Mouse (Mus musculus) small intestine, adult 2 months (tissue): Measurements from ENCODE around the gene Sertad3. TPM values are rescaled to one million over a fixed set of nuclear protein-coding genes. Genes with fewer than 3 reads are reported as not detected.

Source experiments
- H3K27ac ChIP-seq: fragments of 200-500 bp; 2 replicates; pipeline ENCODE4 v1.5.1; 2012; ENCODE audit warnings: low read depth, low read length, control low read depth, inconsistent platforms; ENCODE audit not compliant: insufficient read depth
- H3K27me3 ChIP-seq: fragments of 200-500 bp; 2 replicates; pipeline ENCODE4 v1.6.1; 2012; ENCODE audit warnings: mild to moderate bottlenecking, moderate library complexity, low read length, inconsistent platforms; ENCODE audit not compliant: control insufficient read depth, insufficient read depth
- H3K36me3 ChIP-seq: fragments of 200-500 bp; 2 replicates; pipeline ENCODE4 v1.6.1; 2012; ENCODE audit warnings: mild to moderate bottlenecking, low read length, control low read depth, inconsistent platforms; ENCODE audit not compliant: control insufficient read depth, insufficient read depth
- H3K4me1 ChIP-seq: fragments of 200-500 bp; 2 replicates; pipeline ENCODE4 v1.6.1; 2012; ENCODE audit warnings: low read length, inconsistent platforms, mixed read lengths; ENCODE audit not compliant: control insufficient read depth, insufficient read depth, insufficient read length
- H3K4me3 ChIP-seq: fragments of 200-500 bp; 2 replicates; pipeline ENCODE4 v1.5.1; 2012; ENCODE audit warnings: low read depth, mild to moderate bottlenecking, control low read depth, inconsistent platforms, low read length, moderate library complexity
- CTCF ChIP-seq: fragments of 200-500 bp; IDR thresholded peaks from 2 replicates; pipeline ENCODE4 v1.5.1; 2012; ENCODE audit warnings: low read depth, mild to moderate bottlenecking, control low read depth, inconsistent platforms, low read length, moderate library complexity, mixed read lengths; ENCODE audit not compliant: insufficient replicate concordance, insufficient read length; ENCODE audit errors: extremely low read depth
- POLR2A ChIP-seq: fragments of 200-500 bp; IDR thresholded peaks from 2 replicates; pipeline ENCODE4 v1.6.1; 2012; ENCODE audit warnings: low read depth, mild to moderate bottlenecking, control low read depth, inconsistent platforms, low read length, moderate library complexity
- WGBS: fragments of 180-500 bp; shearing (Covaris S2); methylation state at CpG from one replicate; pipeline ENCODE4 v1.1.7; 2018; 5-methylcytosine and 5-hydroxymethylcytosine counted together
- polyA plus RNA-seq: library from polyadenylated mRNA; depleted of rRNA; stranded (reverse); fragments of >200 nt; gene quantifications from 2 replicates; pipeline ENCODE4 v1.2.3, GENCODE M21; 2012

The Sertad3 gene
- polyA plus RNA-seq, 1 experiment = 12.8 TPM

DNA sequence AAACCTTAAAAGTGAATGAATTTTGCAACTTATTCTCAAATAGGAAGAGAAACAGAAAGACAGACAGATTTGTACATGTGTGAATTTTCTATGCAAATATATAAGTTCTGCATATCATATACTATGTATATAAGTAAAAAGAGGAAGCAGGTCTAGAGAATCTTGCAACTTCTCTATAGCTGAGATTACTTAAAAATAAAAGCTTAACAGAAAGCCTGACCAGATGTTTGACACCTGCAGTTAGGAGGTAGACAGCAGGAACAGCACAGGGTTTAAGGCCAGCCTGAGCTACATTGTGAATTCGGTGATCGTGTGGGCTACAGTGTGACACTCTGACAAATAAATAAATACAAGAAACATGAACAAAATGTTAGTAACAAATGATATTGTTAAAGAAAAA lies 22.2 kb upstream of the Sertad3 start:
- Histone ChIP-seq H3K4me1 (peaks cover 18% of the 10 kb centered on the region), H3K36me3 (no peaks in the 10 kb centered on the region), H3K27me3 (peaks cover 2% of the 10 kb centered on the region), H3K4me3 (no peak overlapping the region), H3K27ac (no peak overlapping the region)
- 85% methylated on average over 2 of the region's 2 CpGs for WGBS
- no peak for TF ChIP-seq CTCF
- TF ChIP-seq POLR2A = no peak

- TF ChIP-seq POLR2A (no peak), CTCF (no peak)
- 47% methylated on average over 13 of the region's 13 CpGs for WGBS
- H3K27me3 ChIP-seq = no peaks in the 10 kb centered on the region
- no peaks in the 10 kb centered on the region for H3K36me3 ChIP-seq
- H3K4me3 ChIP-seq = no peak overlapping the region
- peaks cover 11% of the 10 kb centered on the region; the same call in 1 of the 2 replicates for H3K4me1 ChIP-seq
- H3K27ac ChIP-seq = no peak overlapping the region
Observed at GRCm38 (mm10) chr7:27452206-27452770, 21.3 kb upstream of the Sertad3 start.

- Histone ChIP-seq H3K4me3 (no peak overlapping the region), H3K36me3 (no peaks in the 10 kb centered on the region), H3K27me3 (no peaks in the 10 kb centered on the region), H3K4me1 (no peaks in the 10 kb centered on the region; the same call in 1 of the 2 replicates), H3K27ac (no peak overlapping the region)
- no peak for TF ChIP-seq POLR2A
- no peak for TF ChIP-seq CTCF
- 61% methylated on average over 10 of the region's 10 CpGs for WGBS
Observed at GRCm38 (mm10) chr7:27454461-27455121, 19.0 kb upstream of the Sertad3 start.

- no peak for TF ChIP-seq CTCF
- TF ChIP-seq POLR2A = no peak
- Histone ChIP-seq H3K27me3 (no peaks in the 10 kb centered on the region), H3K36me3 (no peaks in the 10 kb centered on the region), H3K27ac (no peak overlapping the region), H3K4me3 (no peak overlapping the region), H3K4me1 (no peaks in the 10 kb centered on the region; the same call in 1 of the 2 replicates)
- 95% methylated on average over 3 of the region's 3 CpGs for WGBS
Observed at GRCm38 (mm10) chr7:27455273-27455672, 18.3 kb upstream of the Sertad3 start.

DNA sequence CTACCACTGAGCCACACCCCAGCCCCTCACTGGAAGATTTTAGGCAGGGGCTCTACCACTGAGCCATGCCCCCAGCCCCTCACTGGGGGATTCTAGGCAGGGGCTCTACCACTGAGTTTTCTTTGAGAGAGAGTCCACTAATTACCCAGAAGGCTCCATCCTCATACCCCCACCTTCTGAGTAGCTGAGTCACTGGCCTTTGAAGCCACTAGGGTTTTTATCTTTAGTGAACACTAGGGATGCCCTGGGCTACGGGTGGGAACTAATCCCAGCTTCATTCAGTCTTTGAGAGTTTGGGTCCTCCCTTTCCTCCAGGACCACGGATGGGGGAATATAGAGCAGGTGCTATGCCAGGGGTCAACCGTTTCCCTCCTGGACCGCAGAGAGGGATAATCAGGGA lies 15.0 kb upstream of the Sertad3 start:
- no peak for TF ChIP-seq CTCF
- no peak for TF ChIP-seq POLR2A
- WGBS = 91% methylated on average over 4 of the region's 4 CpGs

DNA sequence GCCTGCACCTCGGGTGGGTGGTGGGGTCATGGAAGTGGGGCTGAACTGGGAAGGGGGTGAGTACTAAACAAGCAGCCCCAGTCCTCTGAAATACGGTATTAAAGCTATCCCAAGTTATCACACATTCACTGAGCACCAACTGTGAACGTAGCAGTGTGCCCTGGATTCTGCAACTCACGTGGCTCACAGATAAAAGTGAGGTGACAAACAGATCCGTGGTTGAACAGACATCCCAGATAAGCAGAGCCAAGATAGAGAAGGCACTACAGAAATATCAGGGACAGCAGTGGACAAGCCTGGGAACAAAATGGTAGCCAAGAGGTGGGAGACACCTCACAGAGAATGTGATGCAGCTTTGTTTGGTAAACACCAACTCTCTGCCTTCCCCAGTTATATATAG lies 13.9 kb upstream of the Sertad3 start:
- no peaks in the 10 kb centered on the region for H3K27me3 ChIP-seq
- no peak overlapping the region for H3K4me3 ChIP-seq
- WGBS = 86% methylated on average over 5 of the region's 5 CpGs
- H3K4me1 ChIP-seq = no peaks in the 10 kb centered on the region
- TF ChIP-seq CTCF (no peak), POLR2A (no peak)
- no peaks in the 10 kb centered on the region; the same call in 1 of the 2 replicates for H3K36me3 ChIP-seq
- no peak overlapping the region for H3K27ac ChIP-seq

More for the DNA sequence above, 15.0 kb upstream of the Sertad3 start:
- Histone ChIP-seq H3K4me3 (no peak overlapping the region), H3K4me1 (no peaks in the 10 kb centered on the region), H3K36me3 (no peaks in the 10 kb centered on the region; the same call in 1 of the 2 replicates), H3K27me3 (no peaks in the 10 kb centered on the region), H3K27ac (no peak overlapping the region)

GRCm38 (mm10) chr7:27460477-27460876 lies 13.1 kb upstream of the Sertad3 start:
- H3K4me3 ChIP-seq = no peak overlapping the region
- H3K36me3 ChIP-seq = no peaks in the 10 kb centered on the region; the same call in 1 of the 2 replicates
- no peak overlapping the region for H3K27ac ChIP-seq
- no peaks in the 10 kb centered on the region for H3K4me1 ChIP-seq
- no peaks in the 10 kb centered on the region for H3K27me3 ChIP-seq
- 77% methylated on average over 6 of the region's 6 CpGs for WGBS
- TF ChIP-seq POLR2A (no peak), CTCF (no peak)
